Mouse (Mus musculus): ENCODE results near the gene Abtb2.

GRCm38 (mm10) chr2:103581369-103581897, 15.3 kb downstream of the Abtb2 start:
- TF ChIP-seq CTCF (IDR thresholded peaks at IDR 0.05; ENCODE audit: insufficient read depth, low read length), result no peak
- no peak for TF ChIP-seq POLR2A (IDR thresholded peaks at IDR 0.05; ENCODE audit: borderline replicate concordance, extremely low read depth, low read depth, low read length)
